Mouse (Mus musculus) heart, embryonic 10.5 days (tissue): ENCODE data around the gene Ndufb2. TPM values are rescaled to one million over a fixed set of nuclear protein-coding genes. Genes with fewer than 3 reads are reported as not detected.

ENCODE experiments used
- DNase-seq: peaks from one replicate; pipeline ENCODE4 v3.0.0-alpha.2; 2017; ENCODE audit warnings: low spot score
- H3K27ac ChIP-seq: fragments of 300-500 bp; sonication (generic); 2 replicates; pipeline ENCODE4 v1.5.1; 2016; ENCODE audit warnings: mild to moderate bottlenecking
- H3K27me3 ChIP-seq: fragments of 300-500 bp; sonication (generic); 2 replicates; pipeline ENCODE4 v1.6.1; 2016; ENCODE audit warnings: mild to moderate bottlenecking; ENCODE audit not compliant: poor library complexity, insufficient read depth, severe bottlenecking
- H3K36me3 ChIP-seq: fragments of 300-500 bp; sonication (generic); 2 replicates; pipeline ENCODE4 v1.6.1; 2016; ENCODE audit warnings: mild to moderate bottlenecking, moderate library complexity
- H3K4me1 ChIP-seq: fragments of 300-500 bp; sonication (generic); 2 replicates; pipeline ENCODE4 v1.6.1; 2016; ENCODE audit warnings: mild to moderate bottlenecking
- H3K4me3 ChIP-seq: fragments of 300-500 bp; sonication (generic); 2 replicates; pipeline ENCODE4 v1.5.1; 2016; ENCODE audit warnings: mild to moderate bottlenecking, moderate library complexity
- H3K9me3 ChIP-seq: fragments of 300-500 bp; sonication (generic); 2 replicates; pipeline ENCODE4 v1.6.1; 2016; ENCODE audit warnings: mild to moderate bottlenecking, moderate library complexity
- WGBS: fragments of 180-500 bp; shearing (Covaris S2); methylation state at CpG from one replicate; pipeline ENCODE4 v1.1.7; 2016; 5-methylcytosine and 5-hydroxymethylcytosine counted together
- polyA plus RNA-seq: library from polyadenylated mRNA; unstranded; fragments of >200 nt; fragmentation: Nextera tagmentation; extraction: Ambion mirVana; gene quantifications from 2 replicates; pipeline ENCODE4 v1.2.1, GENCODE M21; 2016

Ndufb2 gene
- polyA plus RNA-seq, 1 experiment from 2014 or later = 404 TPM

DNA sequence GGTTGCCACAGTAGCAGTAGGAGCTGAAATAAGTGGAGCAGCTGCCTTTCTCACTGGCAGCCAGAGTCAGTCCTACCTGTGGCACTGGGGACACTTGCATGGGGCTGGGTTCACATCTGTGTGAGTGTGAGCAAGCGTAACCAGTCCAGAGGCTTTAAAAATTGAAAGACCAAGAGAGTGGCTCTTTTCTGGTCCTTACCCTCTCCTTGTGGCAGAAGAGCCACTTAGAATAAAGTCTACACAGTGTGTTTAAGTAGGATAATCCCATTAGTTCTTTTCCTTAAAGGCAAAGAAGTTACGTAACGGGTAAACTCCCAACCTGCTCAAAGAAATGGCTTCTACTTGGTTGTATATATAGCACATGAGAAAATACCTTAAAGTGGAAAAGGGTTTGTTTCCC, 8.5 kb downstream of the Ndufb2 start:
- no peaks in the 10 kb centered on the region for H3K27me3 ChIP-seq
- no peaks in the 10 kb centered on the region for H3K9me3 ChIP-seq
- peaks cover 66% of the 10 kb centered on the region for H3K36me3 ChIP-seq
- 95% methylated on average over 3 of the region's 3 CpGs for WGBS
- H3K4me1 ChIP-seq = no peaks in the 10 kb centered on the region
- H3K4me3 ChIP-seq = no peak overlapping the region
- no peak overlapping the region for H3K27ac ChIP-seq
- DNase-seq = no peak

DNA sequence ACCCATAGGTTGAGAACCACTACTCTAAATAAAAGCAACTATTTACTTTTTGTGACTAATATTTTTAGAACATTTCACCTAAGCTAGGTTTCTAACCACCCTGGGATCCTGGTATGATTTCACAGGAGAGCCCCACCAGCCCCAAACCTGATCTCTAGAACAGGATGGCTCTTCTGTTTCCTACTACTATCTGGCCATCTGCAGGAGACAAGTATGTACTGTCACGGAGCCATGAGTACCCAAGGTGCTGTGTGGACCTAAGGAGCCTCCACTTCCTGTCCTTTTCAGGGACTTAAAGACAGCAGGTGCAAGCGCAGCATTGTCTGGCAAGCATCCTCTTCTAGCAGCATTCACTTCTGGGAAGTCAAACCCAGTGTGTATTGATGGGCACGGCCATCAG, 9.5 kb downstream of the Ndufb2 start:
- DNase-seq = no peak
- H3K27ac ChIP-seq = no peak overlapping the region
- 83% methylated on average over 3 of the region's 3 CpGs for WGBS
- H3K27me3 ChIP-seq = no peaks in the 10 kb centered on the region
- H3K4me3 ChIP-seq = no peak overlapping the region
- no peaks in the 10 kb centered on the region for H3K9me3 ChIP-seq
- H3K4me1 ChIP-seq = peaks cover 6% of the 10 kb centered on the region; the same call in 1 of the 2 replicates
- H3K36me3 ChIP-seq = peaks cover 57% of the 10 kb centered on the region

DNA sequence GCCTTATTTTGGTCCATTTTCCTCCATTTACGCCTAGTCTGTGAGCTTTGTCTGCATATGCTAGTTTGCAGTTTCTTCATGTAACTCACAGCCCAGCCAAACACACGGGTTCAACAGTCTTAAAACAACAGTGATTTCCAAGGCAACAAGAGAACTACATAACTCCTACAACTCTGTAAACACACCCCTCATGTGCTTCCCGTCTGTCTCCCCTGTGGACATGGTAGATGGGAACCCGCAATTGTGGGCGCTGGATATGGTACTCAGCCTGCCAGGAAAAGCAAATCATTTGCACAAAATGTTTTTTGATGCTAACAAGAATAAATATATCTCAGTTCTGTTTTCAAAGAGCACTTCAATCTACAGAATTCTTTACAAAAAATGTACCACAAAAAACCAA, 12.2 kb downstream of the Ndufb2 start:
- 80% methylated on average over 5 of the region's 5 CpGs for WGBS
- peaks cover 6% of the 10 kb centered on the region; the same call in 1 of the 2 replicates for H3K4me1 ChIP-seq
- H3K36me3 ChIP-seq = peaks cover 36% of the 10 kb centered on the region

DNA sequence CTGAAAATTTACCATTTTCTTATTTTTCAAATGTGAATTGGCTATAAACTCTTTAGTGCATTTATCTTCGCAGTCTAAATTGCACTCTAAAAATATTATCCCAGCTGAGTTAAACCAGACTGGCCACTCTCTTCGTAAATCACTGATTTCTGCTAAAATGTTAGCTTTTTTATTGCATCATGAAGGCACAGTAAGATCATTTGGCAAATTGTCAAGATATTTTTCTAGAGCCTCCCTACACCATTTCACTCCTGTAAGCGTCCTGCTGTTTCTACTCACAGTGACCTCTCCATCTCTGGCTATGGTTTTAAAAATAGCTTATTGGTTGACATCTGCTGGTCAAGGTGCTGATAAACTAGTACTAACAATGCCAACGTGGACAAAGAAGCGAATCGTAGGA, 13.7 kb downstream of the Ndufb2 start:
- DNase-seq = no peak
- Histone ChIP-seq H3K4me1 (peaks cover 6% of the 10 kb centered on the region; the same call in 1 of the 2 replicates), H3K4me3 (no peak overlapping the region), H3K9me3 (no peaks in the 10 kb centered on the region), H3K27me3 (no peaks in the 10 kb centered on the region), H3K36me3 (peaks cover 25% of the 10 kb centered on the region; the same call in 1 of the 2 replicates), H3K27ac (no peak overlapping the region)
- 55% methylated on average over 6 of the region's 6 CpGs for WGBS

More for the DNA sequence above, 12.2 kb downstream of the Ndufb2 start:
- no peaks in the 10 kb centered on the region for H3K27me3 ChIP-seq
- no peak overlapping the region for H3K4me3 ChIP-seq
- no peak for DNase-seq
- H3K9me3 ChIP-seq = no peaks in the 10 kb centered on the region
- H3K27ac ChIP-seq = no peak overlapping the region

DNA sequence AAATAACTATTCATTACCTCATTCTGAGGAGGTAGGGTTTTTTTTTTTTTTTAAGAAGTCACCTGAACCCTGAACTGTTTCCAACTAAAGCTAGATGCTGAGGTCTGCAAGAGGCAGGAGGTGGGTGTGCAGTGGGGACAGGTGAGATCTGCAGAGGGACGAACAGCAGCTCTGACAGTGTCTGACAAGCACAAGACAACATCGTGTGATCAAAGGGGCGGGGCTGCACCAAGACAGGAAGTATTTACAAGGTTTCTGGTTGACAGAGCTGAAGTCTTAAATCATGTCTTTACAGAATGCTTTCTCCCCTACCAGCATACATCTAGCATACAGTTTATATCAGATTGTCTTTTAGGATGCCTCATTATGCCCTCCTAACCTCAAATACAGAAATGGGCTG, 14.5 kb downstream of the Ndufb2 start:
- Histone ChIP-seq H3K36me3 (peaks cover 24% of the 10 kb centered on the region; the same call in 1 of the 2 replicates), H3K9me3 (no peaks in the 10 kb centered on the region), H3K27me3 (no peaks in the 10 kb centered on the region), H3K27ac (no peak overlapping the region), H3K4me3 (no peak overlapping the region), H3K4me1 (peaks cover 6% of the 10 kb centered on the region; the same call in 1 of the 2 replicates)
- WGBS = 52% methylated on average over 3 of the region's 3 CpGs
- DNase-seq = no peak

DNA sequence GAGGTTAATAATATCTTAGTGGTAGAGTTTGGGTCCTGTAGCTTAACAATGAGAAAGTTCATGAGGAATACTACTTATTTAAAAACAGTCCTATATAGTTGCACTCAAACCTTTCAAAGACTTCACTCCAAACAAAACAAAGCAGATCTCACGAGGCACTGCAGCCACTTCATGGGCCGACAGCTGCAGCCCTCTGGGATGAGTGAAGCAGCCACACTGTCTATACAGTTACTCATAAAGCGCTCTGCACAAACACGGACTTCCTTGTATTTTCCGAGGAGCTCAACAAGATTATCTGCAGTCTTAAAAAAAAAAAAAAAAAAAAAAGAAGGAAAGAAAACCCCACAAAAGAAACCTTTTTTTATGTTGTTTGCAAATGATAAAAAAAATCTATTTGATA, 15.0 kb downstream of the Ndufb2 start:
- Histone ChIP-seq H3K27ac (no peak overlapping the region), H3K4me3 (no peak overlapping the region), H3K9me3 (no peaks in the 10 kb centered on the region), H3K27me3 (no peaks in the 10 kb centered on the region), H3K36me3 (peaks cover 22% of the 10 kb centered on the region; the same call in 1 of the 2 replicates), H3K4me1 (peaks cover 6% of the 10 kb centered on the region; the same call in 1 of the 2 replicates)
- no peak for DNase-seq
- 62% methylated on average over 5 of the region's 5 CpGs for WGBS

DNA sequence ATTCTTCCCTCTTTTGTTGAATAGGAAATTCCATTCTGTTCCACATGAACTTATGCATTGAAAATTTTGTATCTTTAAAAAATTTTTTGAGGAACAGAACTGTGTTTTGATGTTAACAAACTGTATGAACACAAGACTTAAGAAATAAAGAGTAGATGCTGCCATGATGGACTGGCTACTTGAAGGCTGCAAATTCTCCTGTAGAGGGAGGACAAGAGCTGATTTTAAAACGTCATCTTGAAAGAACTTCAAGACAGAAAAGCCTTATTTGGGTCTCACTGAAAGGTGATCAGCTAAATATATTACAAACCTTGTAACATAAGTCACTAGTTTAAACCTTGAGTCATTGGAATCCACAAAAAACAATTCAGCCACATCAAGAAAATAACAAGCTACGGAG, 17.8 kb downstream of the Ndufb2 start:
- Histone ChIP-seq H3K36me3 (peaks cover 32% of the 10 kb centered on the region), H3K27me3 (no peaks in the 10 kb centered on the region), H3K4me1 (peaks cover 6% of the 10 kb centered on the region; the same call in 1 of the 2 replicates), H3K27ac (no peak overlapping the region), H3K4me3 (no peak overlapping the region), H3K9me3 (no peaks in the 10 kb centered on the region)
- no peak for DNase-seq
- WGBS = 79% methylated on average over 2 of the region's 2 CpGs

DNA sequence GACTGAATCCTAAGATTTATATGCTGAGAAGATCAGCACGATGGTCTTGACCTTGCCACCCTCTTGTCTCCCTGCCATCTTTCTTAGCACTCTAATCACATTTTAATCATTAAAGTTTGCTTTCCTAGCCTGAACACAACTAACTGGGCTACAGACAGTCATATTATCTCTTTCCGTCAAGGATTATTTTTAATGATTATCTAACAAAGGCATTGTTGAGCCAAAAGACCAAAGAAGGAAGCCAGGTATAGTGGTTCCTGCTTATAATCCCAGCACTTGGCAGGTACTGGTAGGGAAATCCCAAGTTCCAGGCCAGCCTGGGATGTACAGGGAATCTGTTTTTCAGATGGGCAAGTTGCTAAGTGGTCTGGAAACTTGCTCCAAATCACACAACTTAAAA, 18.9 kb downstream of the Ndufb2 start:
- H3K4me3 ChIP-seq = no peak overlapping the region
- DNase-seq = no peak
- WGBS = 94% methylated on average over 2 of the region's 2 CpGs
- no peaks in the 10 kb centered on the region for H3K9me3 ChIP-seq
- peaks cover 42% of the 10 kb centered on the region for H3K36me3 ChIP-seq
- H3K27me3 ChIP-seq = no peaks in the 10 kb centered on the region
- peaks cover 3% of the 10 kb centered on the region; the same call in 1 of the 2 replicates for H3K4me1 ChIP-seq
- no peak overlapping the region for H3K27ac ChIP-seq

Other genes with a start within 250 kb of the Ndufb2 start
- gene Slc37a3, start 214.9 kb upstream of the Ndufb2 start, polyA plus RNA-seq = 39.9 and 41.7 TPM in 2 replicates
- gene Rab19, start 211.4 kb upstream of the Ndufb2 start, polyA plus RNA-seq = 0.53 and 0.54 TPM in 2 replicates
- 33.0 and 34.2 TPM in 2 replicates for gene Mkrn1, start 172.1 kb upstream of the Ndufb2 start, polyA plus RNA-seq
- gene Dennd2a, start 34.7 kb upstream of the Ndufb2 start, polyA plus RNA-seq = 22.8 and 29.6 TPM in 2 replicates
- gene Adck2, start 18.7 kb upstream of the Ndufb2 start, polyA plus RNA-seq = 16.5 and 16.8 TPM in 2 replicates
- gene Gm42420, start 6.8 kb upstream of the Ndufb2 start, polyA plus RNA-seq = 1.5 TPM in 1 of 2 replicates, not detected in the other
- 14.5 and 15.2 TPM in 2 replicates for gene Braf, start 132.9 kb downstream of the Ndufb2 start, polyA plus RNA-seq
- 184 and 206 TPM in 2 replicates for gene Mrps33, start 218.4 kb downstream of the Ndufb2 start, polyA plus RNA-seq